Mouse (Mus musculus): ENCODE measurements around the gene Vasn. TPM values are rescaled to one million over a fixed set of nuclear protein-coding genes. Genes with fewer than 3 reads are reported as not detected.
"Not testable (repeated sequence)": the region's sequence is repeated elsewhere in the genome, so short reads cannot be mapped to it uniquely, and the experiment has no call there.

Gene Vasn
- polyA plus RNA-seq, 1 experiment from 2014 or later = 4.2 TPM

DNA sequence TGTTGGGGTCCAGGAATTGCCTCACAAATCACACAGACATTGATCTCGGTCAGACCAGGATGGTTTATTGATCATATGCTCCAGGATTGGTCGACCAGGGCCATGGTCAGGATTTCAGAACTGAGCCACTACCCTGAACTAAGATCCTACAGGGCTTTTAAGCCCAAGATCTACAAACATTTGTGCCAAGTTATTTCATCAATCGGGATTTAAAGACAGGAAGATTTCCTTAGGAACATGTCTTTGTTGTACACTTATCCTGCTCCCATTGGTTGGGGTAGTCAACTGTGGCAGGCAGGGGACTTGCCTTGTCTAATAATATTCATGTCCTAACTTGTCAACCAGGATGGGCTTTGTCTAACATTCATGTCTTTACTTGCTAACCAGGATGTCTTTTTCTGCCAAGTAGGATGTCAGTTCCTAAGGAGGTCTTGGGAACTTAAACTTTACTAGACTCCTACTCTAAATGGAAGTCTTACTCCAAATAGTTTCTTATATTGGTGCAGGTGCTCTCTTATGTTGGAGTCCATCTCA lies 41.2 kb downstream of the Vasn start:
- not testable (repeated sequence) for H3K27me3 ChIP-seq (ENCODE audit: control insufficient read depth, insufficient read depth, low read depth, low read length); H3K27ac ChIP-seq (ENCODE audit: low read length); ATAC-seq; H3K4me3 ChIP-seq (ENCODE audit: low read depth, low read length); H3K36me3 ChIP-seq (ENCODE audit: control insufficient read depth, insufficient read depth, low read length); H3K4me2 ChIP-seq (ENCODE audit: low read length); H3K9me3 ChIP-seq (replicated peaks; ENCODE audit: control insufficient read depth, low read length, poor library complexity, severe bottlenecking); H3K9ac ChIP-seq (ENCODE audit: low read depth, low read length)
- peaks cover 30% of the 10 kb centered on the region for H3K4me1 ChIP-seq (ENCODE audit: control insufficient read depth, insufficient read depth, low read length)
- WGBS = 87% methylated on average over 3 of the region's 3 CpGs

DNA sequence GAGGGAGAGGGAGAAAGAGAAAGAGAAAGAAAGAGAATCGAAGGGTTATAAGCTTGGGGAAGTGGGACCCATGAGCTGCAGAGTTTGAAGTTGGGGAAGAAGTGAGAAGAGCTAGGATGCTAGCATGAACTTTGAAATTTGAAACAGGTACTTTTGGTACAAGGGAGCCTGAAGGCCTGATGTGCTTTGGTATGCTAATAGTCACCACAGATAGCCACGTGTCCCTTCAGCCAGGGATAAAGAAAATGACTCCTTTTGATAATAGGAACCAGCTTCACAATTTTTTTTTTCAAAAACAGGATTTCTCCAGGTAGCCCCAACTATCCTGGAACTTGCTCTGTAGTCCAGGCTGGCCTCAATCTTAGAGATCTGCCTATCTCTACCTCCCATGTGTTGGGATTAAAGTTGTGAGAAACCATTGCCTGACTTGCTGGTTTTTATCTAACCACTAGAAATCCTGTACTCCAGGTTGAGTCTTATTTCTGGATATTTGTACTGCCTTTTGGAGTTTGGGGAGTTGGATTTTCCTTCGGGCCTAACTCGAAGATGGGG lies 43.0 kb downstream of the Vasn start:
- Histone ChIP-seq H3K27me3 (ENCODE audit: control insufficient read depth, insufficient read depth, low read depth, low read length) (no peaks in the 10 kb centered on the region), H3K36me3 (ENCODE audit: control insufficient read depth, insufficient read depth, low read length) (peaks cover 3% of the 10 kb centered on the region), H3K9me3 (replicated peaks; ENCODE audit: control insufficient read depth, low read length, poor library complexity, severe bottlenecking) (no peaks in the 10 kb centered on the region), H3K27ac (ENCODE audit: low read length) (peak overlapping the region; percentile 91; the same call in 1 of the 2 replicates), H3K4me3 (ENCODE audit: low read depth, low read length) (peak overlapping the region; percentile 98; the same call in 1 of the 2 replicates), H3K4me1 (ENCODE audit: control insufficient read depth, insufficient read depth, low read length) (peaks cover 30% of the 10 kb centered on the region), H3K9ac (ENCODE audit: low read depth, low read length) (no peak overlapping the region; the same call in 1 of the 2 replicates), H3K4me2 (ENCODE audit: low read length) (peak overlapping the region; percentile 90)
- 75% methylated on average over 4 of the region's 4 CpGs for WGBS
- ATAC-seq = no peak

DNA sequence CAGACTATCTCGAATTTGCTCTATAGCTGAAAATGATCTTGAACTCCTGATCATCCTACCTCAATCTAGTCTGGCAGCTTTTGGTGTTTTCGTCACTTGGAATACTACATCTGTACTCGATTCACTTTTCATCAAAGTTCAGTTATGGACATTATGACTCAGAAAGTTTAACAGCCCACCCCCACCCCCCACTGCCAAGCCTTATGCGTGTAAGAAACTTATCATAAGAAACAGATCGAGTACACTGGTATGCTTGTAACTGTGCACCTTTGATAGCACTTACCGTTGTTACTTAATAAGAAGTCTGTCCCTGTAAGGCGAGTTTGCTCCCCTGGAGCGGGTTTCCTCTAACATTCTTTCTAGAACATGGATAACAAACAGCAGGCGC lies 43.4 kb downstream of the Vasn start:
- Histone ChIP-seq H3K4me3 (ENCODE audit: low read depth, low read length) (peak overlapping the region; percentile 98), H3K4me1 (ENCODE audit: control insufficient read depth, insufficient read depth, low read length) (peaks cover 30% of the 10 kb centered on the region), H3K27ac (ENCODE audit: low read length) (peak overlapping the region; percentile 91), H3K27me3 (ENCODE audit: control insufficient read depth, insufficient read depth, low read depth, low read length) (no peaks in the 10 kb centered on the region), H3K9ac (ENCODE audit: low read depth, low read length) (peak overlapping the region; percentile 91), H3K36me3 (ENCODE audit: control insufficient read depth, insufficient read depth, low read length) (peaks cover 5% of the 10 kb centered on the region), H3K4me2 (ENCODE audit: low read length) (peak overlapping the region; percentile 90), H3K9me3 (replicated peaks; ENCODE audit: control insufficient read depth, low read length, poor library complexity, severe bottlenecking) (no peaks in the 10 kb centered on the region)
- peak; percentile 3; the same call in 1 of the 2 replicates for ATAC-seq
- 31% methylated on average over 9 of the region's 9 CpGs for WGBS

DNA sequence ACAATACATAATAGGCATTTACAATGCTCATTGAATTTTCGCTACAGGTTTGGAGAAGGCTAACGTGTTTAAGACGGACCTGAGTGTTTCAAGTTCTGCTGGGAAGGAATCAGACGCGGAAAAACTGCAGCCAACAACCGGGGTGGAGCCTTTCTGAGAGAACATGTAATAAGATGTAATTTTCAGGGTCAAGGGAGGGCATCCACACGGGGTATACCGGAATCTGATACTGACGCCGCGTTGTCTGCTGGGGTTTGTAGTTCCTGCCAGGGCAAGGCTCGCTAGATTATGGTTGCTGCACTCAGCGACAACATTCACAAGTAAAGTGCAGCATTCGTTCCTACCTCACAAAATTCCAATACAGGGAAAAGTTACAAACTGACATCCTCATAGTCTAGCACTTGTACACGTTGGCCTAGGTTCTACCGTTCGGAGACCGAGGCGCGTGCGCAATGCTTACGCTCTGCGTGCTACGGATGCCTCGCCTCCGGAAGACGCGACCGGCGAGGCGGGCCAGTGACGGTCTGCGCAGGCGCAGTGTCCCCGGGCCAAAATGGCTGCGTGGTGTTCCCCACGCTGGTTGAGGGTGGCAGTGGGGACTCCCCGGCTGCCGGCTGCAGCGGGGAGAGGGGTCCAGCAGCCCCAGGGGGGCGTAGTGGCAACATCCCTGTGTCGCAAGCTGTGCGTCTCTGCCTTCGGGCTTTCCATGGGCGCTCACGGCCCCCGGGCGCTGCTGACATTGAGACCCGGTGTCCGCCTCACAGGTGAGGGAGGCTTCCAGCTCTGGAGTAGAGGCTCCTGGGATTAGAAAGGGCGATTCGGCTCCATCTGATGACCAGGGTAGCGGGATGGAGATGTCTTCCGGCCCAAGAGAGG lies 44.1 kb downstream of the Vasn start:
- H3K9me3 ChIP-seq (replicated peaks; ENCODE audit: control insufficient read depth, low read length, poor library complexity, severe bottlenecking) = no peaks in the 10 kb centered on the region
- H3K4me2 ChIP-seq (ENCODE audit: low read length) = peak overlapping the region; percentile 90
- no peaks in the 10 kb centered on the region for H3K27me3 ChIP-seq (ENCODE audit: control insufficient read depth, insufficient read depth, low read depth, low read length)
- WGBS = under 1% methylated on average over 54 of the region's 54 CpGs
- H3K27ac ChIP-seq (ENCODE audit: low read length) = peak overlapping the region; percentile 91
- peaks cover 5% of the 10 kb centered on the region for H3K36me3 ChIP-seq (ENCODE audit: control insufficient read depth, insufficient read depth, low read length)
- peak overlapping the region; percentile 91 for H3K9ac ChIP-seq (ENCODE audit: low read depth, low read length)
- peaks cover 26% of the 10 kb centered on the region for H3K4me1 ChIP-seq (ENCODE audit: control insufficient read depth, insufficient read depth, low read length)
- ATAC-seq = peak; percentile 91
- H3K4me3 ChIP-seq (ENCODE audit: low read depth, low read length) = peak overlapping the region; percentile 98

DNA sequence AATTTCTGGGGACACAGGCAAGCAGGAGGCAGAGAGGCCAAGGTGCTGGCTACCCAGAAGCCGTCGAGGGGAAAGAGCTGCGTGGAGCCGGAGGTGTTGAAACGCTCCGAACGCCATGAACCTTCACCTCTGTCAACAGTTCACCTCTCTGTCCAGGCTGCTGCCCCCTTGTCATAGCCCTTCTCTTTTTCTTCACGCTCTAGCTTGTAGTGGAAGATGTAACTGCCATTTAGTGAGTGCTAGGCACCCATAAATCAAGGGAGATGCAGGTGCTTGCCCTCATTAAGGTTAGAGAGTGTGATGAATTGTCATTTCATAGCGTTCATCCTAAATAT lies 44.7 kb downstream of the Vasn start:
- Histone ChIP-seq H3K4me1 (ENCODE audit: control insufficient read depth, insufficient read depth, low read length) (peaks cover 22% of the 10 kb centered on the region), H3K27me3 (ENCODE audit: control insufficient read depth, insufficient read depth, low read depth, low read length) (no peaks in the 10 kb centered on the region), H3K4me3 (ENCODE audit: low read depth, low read length) (peak overlapping the region; percentile 98), H3K4me2 (ENCODE audit: low read length) (peak overlapping the region; percentile 90), H3K36me3 (ENCODE audit: control insufficient read depth, insufficient read depth, low read length) (peaks cover 10% of the 10 kb centered on the region), H3K9me3 (replicated peaks; ENCODE audit: control insufficient read depth, low read length, poor library complexity, severe bottlenecking) (no peaks in the 10 kb centered on the region), H3K9ac (ENCODE audit: low read depth, low read length) (peak overlapping the region; percentile 91), H3K27ac (ENCODE audit: low read length) (peak overlapping the region; percentile 91)
- ATAC-seq = peak; percentile 11; the same call in 1 of the 2 replicates
- 3% methylated on average over 9 of the region's 9 CpGs for WGBS

DNA sequence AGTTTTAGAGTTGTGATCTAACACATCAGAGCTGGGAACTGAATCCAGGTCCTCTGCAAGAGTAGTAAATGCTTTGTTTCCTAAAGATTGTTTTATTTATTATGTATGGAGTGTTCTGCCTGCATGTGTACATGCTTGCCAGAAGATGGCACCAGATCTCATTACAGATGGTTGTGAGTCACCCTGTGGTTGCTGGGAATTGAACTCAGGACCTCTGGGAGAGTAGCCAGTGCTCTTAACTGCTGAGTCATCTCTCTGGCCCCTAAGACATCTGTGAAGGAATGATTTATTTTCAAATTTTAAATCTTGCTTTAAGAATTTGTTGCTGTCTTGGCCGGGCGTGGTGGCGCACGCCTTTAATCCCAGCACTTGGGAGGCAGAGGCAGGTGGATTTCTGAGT lies 49.6 kb downstream of the Vasn start:
- not testable (repeated sequence) for H3K9ac ChIP-seq (ENCODE audit: low read depth, low read length); H3K27ac ChIP-seq (ENCODE audit: low read length); H3K9me3 ChIP-seq (replicated peaks; ENCODE audit: control insufficient read depth, low read length, poor library complexity, severe bottlenecking); H3K4me3 ChIP-seq (ENCODE audit: low read depth, low read length); H3K27me3 ChIP-seq (ENCODE audit: control insufficient read depth, insufficient read depth, low read depth, low read length); H3K4me2 ChIP-seq (ENCODE audit: low read length); ATAC-seq
- 99% methylated on average over 4 of the region's 4 CpGs for WGBS
- H3K4me1 ChIP-seq (ENCODE audit: control insufficient read depth, insufficient read depth, low read length) = peaks cover 12% of the 10 kb centered on the region
- H3K36me3 ChIP-seq (ENCODE audit: control insufficient read depth, insufficient read depth, low read length) = peaks cover 41% of the 10 kb centered on the region

Other genes with a start within 250 kb of the Vasn start
- gene Adcy9, start 219.4 kb upstream of the Vasn start, polyA plus RNA-seq (2015; fragmentation: Nextera tagmentation; extraction: Ambion mirVana) = 4.0 and 4.3 TPM in 2 replicates
- 23.0 and 27.4 TPM in 2 replicates for gene Srl, start 98.1 kb upstream of the Vasn start, polyA plus RNA-seq (2015; fragmentation: Nextera tagmentation; extraction: Ambion mirVana)
- 8.0 and 9.1 TPM in 2 replicates for gene Tfap4, start 80.1 kb upstream of the Vasn start, polyA plus RNA-seq (2015; fragmentation: Nextera tagmentation; extraction: Ambion mirVana)
- 13.0 and 14.0 TPM in 2 replicates for gene Glis2, start 45.2 kb upstream of the Vasn start, polyA plus RNA-seq (2015; fragmentation: Nextera tagmentation; extraction: Ambion mirVana)
- 144 and 153 TPM in 2 replicates for gene Pam16, start 15.0 kb upstream of the Vasn start, polyA plus RNA-seq (2015; fragmentation: Nextera tagmentation; extraction: Ambion mirVana)
- gene Dnaja3, start within 50 bp of the Vasn start, polyA plus RNA-seq (2015; fragmentation: Nextera tagmentation; extraction: Ambion mirVana) = 69.2 and 70.2 TPM in 2 replicates
- gene Coro7, start 39.8 kb downstream of the Vasn start, polyA plus RNA-seq (2015; fragmentation: Nextera tagmentation; extraction: Ambion mirVana) = 32.6 and 36.4 TPM in 2 replicates
- gene Nmral1, start 79.4 kb downstream of the Vasn start, polyA plus RNA-seq (2015; fragmentation: Nextera tagmentation; extraction: Ambion mirVana) = 65.9 and 76.5 TPM in 2 replicates
- gene Hmox2, start 86.4 kb downstream of the Vasn start, polyA plus RNA-seq (2015; fragmentation: Nextera tagmentation; extraction: Ambion mirVana) = 92.7 and 102 TPM in 2 replicates
- gene Cdip1, start 150.4 kb downstream of the Vasn start, polyA plus RNA-seq (2015; fragmentation: Nextera tagmentation; extraction: Ambion mirVana) = 117 and 127 TPM in 2 replicates
- 0.26 and 0.36 TPM in 2 replicates for gene 4930562C15Rik, start 195.5 kb downstream of the Vasn start, polyA plus RNA-seq (2015; fragmentation: Nextera tagmentation; extraction: Ambion mirVana)
- gene Ubald1, start 240.4 kb downstream of the Vasn start, polyA plus RNA-seq (2015; fragmentation: Nextera tagmentation; extraction: Ambion mirVana) = 54.9 and 63.3 TPM in 2 replicates
- 118 and 126 TPM in 2 replicates for gene Mgrn1, start 246.3 kb downstream of the Vasn start, polyA plus RNA-seq (2015; fragmentation: Nextera tagmentation; extraction: Ambion mirVana)

Measured in midbrain, embryonic 16.5 days (tissue).